12 mouse cellular contexts compared by ENCODE assay signal in genomic region chr1:63667949-63668851, GRCm38 (mm10). TPM values are rescaled to one million over a fixed set of nuclear protein-coding genes. Genes with fewer than 3 reads are reported as not detected.
A peak's percentile ranks its signal among the peaks of the same experiment; 100 is the strongest.
DNase-seq lines count a peak whose midpoint lies in the region; ATAC-seq and TF ChIP-seq lines count a peak whose summit lies in the region.
"Had no signal": no experiment of that assay in that cellular context is flagged by ENCODE, and none has a peak within 500 bp of the region (broad histone marks: within the 10 kb centered on the region; RNA-seq: fewer than 3 reads in every experiment).

No protein-coding gene starts in this region.

- no peak for TF ChIP-seq POLR2A in myocyte (IDR thresholded peaks at IDR 0.05; ENCODE audit: insufficient read length, low read depth)

- H3K4me3 ChIP-seq in hindbrain, embryonic 11.5 days (ENCODE audit: low read depth, low read length): no peak overlapping the region
- no peak overlapping the region for H3K4me3 ChIP-seq in myocyte

- H3K27ac ChIP-seq in hindbrain, embryonic 11.5 days (ENCODE audit: low read depth, low read length): no peak overlapping the region

- H3K27me3 ChIP-seq in hindbrain, embryonic 11.5 days (ENCODE audit: control insufficient read depth, insufficient read depth, low read length): no peaks in the 10 kb centered on the region
- no peaks in the 10 kb centered on the region for H3K27me3 ChIP-seq in myocyte (ENCODE audit: control insufficient read depth, insufficient read depth, insufficient read length)

- no peak for DNase-seq in cerebellum, adult 9-10 months
- peak; percentile 15 to 18 for DNase-seq in left cerebral cortex, postnatal 25 days (ENCODE audit: low spot score in 2 of 2)
- no peak for DNase-seq in left cerebral cortex, postnatal 36 days (ENCODE audit: low spot score in 2 of 2)
- peak; percentile 4 for DNase-seq in hindbrain, embryonic 11.5 days (ENCODE audit: low spot score)
- no peak for DNase-seq in right cerebral cortex, postnatal 36 days (ENCODE audit: low spot score in 2 of 2)
- DNase-seq: kidney, adult 11 months; lung, adult 2 months had no signal

- ATAC-seq in cerebellum, adult (ENCODE audit: insufficient number of reproducible peaks, low FRiP score, low TSS enrichment): peak; percentile 49; the same call in 1 of the 2 replicates
- ATAC-seq in hindbrain, embryonic 11.5 days (ENCODE audit: low FRiP score): peak; percentile 43; the same call in 1 of the 2 replicates
- ATAC-seq in megakaryocyte progenitor cell, adult 5-6 weeks (replicated peaks; ENCODE audit: poor library complexity): no peak

- no peaks in the 10 kb centered on the region for H3K9me3 ChIP-seq in hindbrain, embryonic 11.5 days (ENCODE audit: control insufficient read depth, low read length)

- WGBS in hindbrain, embryonic 11.5 days: 29% methylated on average over 13 of the region's 13 CpGs

- H3K36me3 ChIP-seq in hindbrain, embryonic 11.5 days (ENCODE audit: control insufficient read depth, insufficient read depth, low read length): no peaks in the 10 kb centered on the region
- H3K36me3 ChIP-seq in myocyte (ENCODE audit: control insufficient read depth, insufficient read depth): no peaks in the 10 kb centered on the region

- peak overlapping the region; percentile 14; the same call in 1 of the 2 replicates for H3K4me2 ChIP-seq in hindbrain, embryonic 11.5 days (replicated peaks; ENCODE audit: low read depth, low read length)
- peak overlapping the region; percentile 71 for H3K4me2 ChIP-seq in myocyte (ENCODE audit: low read depth)

- intact Hi-C loops in left cerebral cortex, postnatal 25 days (cut with DNase I): loop anchor here (1.0 to 10.0 kb wide), 7 partner anchors 64 to 1039 kb away; partner anchors contain the start of genes 4933402D24Rik, Fastkd2, Klf7 and Mdh1b
- intact Hi-C loops in left cerebral cortex, postnatal 36 days (cut with DNase I): loop anchor here (2.0 to 10.0 kb wide), 4 partner anchors 457 to 1507 kb away; partner anchors contain the start of genes Klf7 and Mettl21a

- H3K4me1 ChIP-seq in hindbrain, embryonic 11.5 days (replicated peaks; ENCODE audit: control insufficient read depth, insufficient read depth, low read length): peaks cover 3% of the 10 kb centered on the region; the same call in 1 of the 2 replicates

- no peak overlapping the region for H3ac ChIP-seq in myocyte (ENCODE audit: control insufficient read depth, insufficient read length)

- H3K79me2 ChIP-seq in myocyte (ENCODE audit: control insufficient read depth, insufficient read depth): no peaks in the 10 kb centered on the region

- no peak overlapping the region for H3K9ac ChIP-seq in hindbrain, embryonic 11.5 days (ENCODE audit: low read depth, low read length)

TF ChIP-seq in myocyte, 11 proteins besides CTCF, POLR2A, EP300 and RAD21:
- no peak for TF ChIP-seq CEBPB (IDR thresholded peaks at IDR 0.05; ENCODE audit: insufficient read depth, poor library complexity, severe bottlenecking)
- TF ChIP-seq MAX (IDR thresholded peaks at IDR 0.05; ENCODE audit: low read depth): no peak
- no peak for TF ChIP-seq MYOD1 (IDR thresholded peaks at IDR 0.05; ENCODE audit: control insufficient read depth in 1 of 3, insufficient read length in 2 of 3, low read depth in 2 of 3)
- no peak for TF ChIP-seq TCF12 (IDR thresholded peaks at IDR 0.05; ENCODE audit: insufficient read depth, poor library complexity, severe bottlenecking)
- TF ChIP-seq REST (IDR thresholded peaks at IDR 0.05; ENCODE audit: insufficient read depth, insufficient read length): no peak
- no peak for TF ChIP-seq SRF (IDR thresholded peaks at IDR 0.05; ENCODE audit: control insufficient read depth, insufficient read length, low read depth)
- TF ChIP-seq TCF3 (IDR thresholded peaks at IDR 0.05; ENCODE audit: insufficient read length, low read depth): no peak
- no peak for TF ChIP-seq USF1 (IDR thresholded peaks at IDR 0.05; ENCODE audit: low read depth)
- TF ChIP-seq E2F4 (IDR thresholded peaks at IDR 0.05; ENCODE audit: insufficient read depth): no peak
- no peak for TF ChIP-seq POLR2AphosphoS2 (IDR thresholded peaks at IDR 0.05; ENCODE audit: insufficient read length, low read depth)
- TF ChIP-seq MYOG (IDR thresholded peaks at IDR 0.05; ENCODE audit: control insufficient read depth in 1 of 3, insufficient read depth in 1 of 3, insufficient read length in 2 of 3, low read depth in 2 of 3): no peak
TF ChIP-seq in myocyte: peak in this region for 0.

RNA-seq across cellular contexts. Expression of gene Dytn, which starts 18.5 kb away (rescaled TPM):
- under 1 TPM in 1 of 2 experiments, not detected in 1; 0.07 TPM for total RNA-seq in left cerebral cortex, postnatal 25 days (2021)
- under 1 TPM in 1 of 2 experiments, not detected in 1; 0.20 TPM for total RNA-seq in left cerebral cortex, postnatal 36 days (2021)
- not detected in 2 replicates for polyA plus RNA-seq in hindbrain, embryonic 11.5 days (2014; fragmentation: Nextera tagmentation; extraction: Ambion mirVana)
- polyA plus RNA-seq in myocyte (2012; fragmentation: generic; extraction: Trizol): not detected
- total RNA-seq in megakaryocyte progenitor cell, adult 5-6 weeks (2015): not detected in 2 replicates
- not detected in 2 replicates for total RNA-seq in megakaryocyte progenitor cell, adult 5-6 weeks (2017)
- total RNA-seq: common myeloid progenitor, adult 5-6 weeks had no signal
- polyA plus RNA-seq: small intestine, adult 2 months had no signal

RNA-seq across cellular contexts. Expression of gene Gm39653, which starts 52.4 kb away (rescaled TPM):
- under 1 TPM; 0.66 to 0.71 TPM for total RNA-seq in left cerebral cortex, postnatal 25 days (2021)
- under 1 TPM in 1 of 2 experiments, not detected in 1; 0.86 TPM for total RNA-seq in left cerebral cortex, postnatal 36 days (2021)
- polyA plus RNA-seq in hindbrain, embryonic 11.5 days (2014; fragmentation: Nextera tagmentation; extraction: Ambion mirVana): not detected in 2 replicates
- not detected for polyA plus RNA-seq in myocyte (2012; fragmentation: generic; extraction: Trizol)
- not detected in 2 replicates for total RNA-seq in megakaryocyte progenitor cell, adult 5-6 weeks (2015)
- not detected in 2 replicates for total RNA-seq in megakaryocyte progenitor cell, adult 5-6 weeks (2017)
- total RNA-seq: common myeloid progenitor, adult 5-6 weeks had no signal
- polyA plus RNA-seq: lung, adult 2 months; small intestine, adult 2 months had no signal

Comparison
In these comparisons a context has a peak if more than half of its experiments do, and no peak if none do; other contexts are left out.
1. DNase-seq: peak in left cerebral cortex, postnatal 25 days (2 of 2) and hindbrain, embryonic 11.5 days (single experiment); none in cerebellum, adult 9-10 months (single experiment), left cerebral cortex, postnatal 36 days (0 of 2) and right cerebral cortex, postnatal 36 days (0 of 2).